Mouse (Mus musculus) R1 (cell line): ENCODE measurements around the gene Atp5l.
A peak's percentile ranks its signal among the peaks of the same experiment; 100 is the strongest.

Experiments
- DNase-seq: peaks from one replicate; pipeline ENCODE4 v3.0.0-alpha.2; 2018; ENCODE audit warnings: low read depth, low spot score

The Atp5l gene

GRCm38 (mm10) chr9:44892664-44893063, 27.9 kb downstream of the Atp5l start:
- peak; percentile 34 for DNase-seq

- DNase-seq, result peak; percentile 79
Observed at GRCm38 (mm10) chr9:44891210-44891609, 29.3 kb downstream of the Atp5l start.

- no peak for DNase-seq
Observed at GRCm38 (mm10) chr9:44890122-44890521, 30.4 kb downstream of the Atp5l start.

- no peak for DNase-seq
Observed at GRCm38 (mm10) chr9:44888114-44888624, 32.4 kb downstream of the Atp5l start.

GRCm38 (mm10) chr9:44882981-44883569, 37.5 kb downstream of the Atp5l start:
- no peak for DNase-seq

GRCm38 (mm10) chr9:44882436-44882980, 38.0 kb downstream of the Atp5l start:
- DNase-seq, result peak; percentile 93

GRCm38 (mm10) chr9:44881941-44882435, 38.6 kb downstream of the Atp5l start:
- peak; percentile 92 for DNase-seq

GRCm38 (mm10) chr9:44881221-44881871, 39.2 kb downstream of the Atp5l start, which contains the start of gene Kmt2a:
Gene Kmt2a, minus strand, starts transcription at chr9:44881296.
- peak; percentile 97 for DNase-seq

- DNase-seq, result peak; percentile 48
Observed at GRCm38 (mm10) chr9:44880309-44881081, 40.0 kb downstream of the Atp5l start.

- DNase-seq, result no peak
Observed at GRCm38 (mm10) chr9:44879694-44880271, 40.8 kb downstream of the Atp5l start.

GRCm38 (mm10) chr9:44878776-44879500, 41.6 kb downstream of the Atp5l start:
- DNase-seq, result no peak

GRCm38 (mm10) chr9:44877686-44878085, 42.9 kb downstream of the Atp5l start:
- DNase-seq, result no peak

GRCm38 (mm10) chr9:44875476-44875875, 45.1 kb downstream of the Atp5l start:
- no peak for DNase-seq

GRCm38 (mm10) chr9:44874198-44874597, 46.3 kb downstream of the Atp5l start:
- no peak for DNase-seq

- no peak for DNase-seq
Observed at GRCm38 (mm10) chr9:44873665-44874064, 46.9 kb downstream of the Atp5l start.

GRCm38 (mm10) chr9:44868336-44869094, 52.0 kb downstream of the Atp5l start:
- DNase-seq, result no peak

- no peak for DNase-seq
Observed at GRCm38 (mm10) chr9:44867664-44868063, 52.9 kb downstream of the Atp5l start.

GRCm38 (mm10) chr9:44866501-44867240, 53.9 kb downstream of the Atp5l start:
- peak; percentile 73 for DNase-seq
